In genomic region chr5:122708819-122709218, GRCm38 (mm10) we compare ENCODE assay signal across 14 mouse cellular contexts. TPM values are rescaled to one million over a fixed set of nuclear protein-coding genes. Genes with fewer than 3 reads are reported as not detected.
DNase-seq lines count a peak whose midpoint lies in the region; ATAC-seq and TF ChIP-seq lines count a peak whose summit lies in the region.
"Had no signal": no experiment of that assay in that cellular context is flagged by ENCODE, and none has a peak within 500 bp of the region (broad histone marks: within the 10 kb centered on the region; RNA-seq: fewer than 3 reads in every experiment).

No protein-coding gene starts in this region.

- TF ChIP-seq EP300 in lung, postnatal 0 days (IDR thresholded peaks at IDR 0.05) = no peak

- ATAC-seq in heart, embryonic 14.5 days (ENCODE audit: insufficient number of reproducible peaks, insufficient read depth, low FRiP score, low read depth) = no peak
- ATAC-seq in lung, postnatal 0 days = no peak
- ATAC-seq in liver, embryonic 11.5 days (replicated peaks; ENCODE audit: low FRiP score) = peak; percentile 62

- peak overlapping the region; percentile 70; the same call in 1 of the 2 replicates for H3K4me2 ChIP-seq in heart, embryonic 14.5 days (ENCODE audit: low read length)
- 0 out of 2 replicates have a peak overlapping the region, but pooled peaks have one; percentile 85 for H3K4me2 ChIP-seq in lung, postnatal 0 days (replicated peaks; ENCODE audit: low read depth, low read length)
- H3K4me2 ChIP-seq in liver, embryonic 11.5 days = peak overlapping the region; percentile 99; the same call in 1 of the 2 replicates

- peak overlapping the region in 1 of 2 experiments; percentile 15; a peak in 1 of 4 replicates for H3K27ac ChIP-seq in heart, embryonic 14.5 days (replicated peaks in 1 of 2; ENCODE audit: control insufficient read depth in 1 of 2, insufficient read depth in 1 of 2, low read depth in 2 of 2, low read length in 2 of 2)
- no peak overlapping the region for H3K27ac ChIP-seq in lung, postnatal 0 days (ENCODE audit: low read length)
- H3K27ac ChIP-seq in liver, embryonic 11.5 days (ENCODE audit: low read depth, low read length) = no peak overlapping the region; the same call in 1 of the 2 replicates

- peaks cover 5 to 16% of the 10 kb centered on the region in 2 experiments for H3K4me1 ChIP-seq in heart, embryonic 14.5 days (ENCODE audit: control insufficient read depth in 2 of 2, insufficient read depth in 2 of 2, low read length in 2 of 2)
- H3K4me1 ChIP-seq in lung, postnatal 0 days (ENCODE audit: insufficient read depth, low read depth, low read length) = peaks cover 6% of the 10 kb centered on the region; the same call in 1 of the 2 replicates
- peaks cover 17% of the 10 kb centered on the region for H3K4me1 ChIP-seq in liver, embryonic 11.5 days (replicated peaks; ENCODE audit: control insufficient read depth, insufficient read depth, low read length)

- no peak for DNase-seq in heart, postnatal 10 days
- DNase-seq in lung, postnatal 0 days (ENCODE audit: low spot score) = no peak
- no peak for DNase-seq in lung, postnatal 25 days (ENCODE audit: low spot score)
- no peak for DNase-seq in liver, embryonic 11.5 days (ENCODE audit: low spot score)
- DNase-seq in mesoderm, embryonic 11.5 days (ENCODE audit: low read depth, low spot score) = peak; percentile 18
- DNase-seq in spleen, postnatal 14 days (ENCODE audit: low spot score in 2 of 2) = no peak
- DNase-seq in cerebellum, adult 9-10 months = no peak
- DNase-seq: cerebellum, adult 9-11 months; gastrocnemius, postnatal 36 days; kidney, adult 9 months; lung, adult 2 months; right cerebral cortex, postnatal 14 days; thymus, adult 18-20 months had no signal

- no peak for TF ChIP-seq CTCF in lung, postnatal 0 days (IDR thresholded peaks at IDR 0.05)

- no peak overlapping the region for H3K4me3 ChIP-seq in heart, embryonic 14.5 days (ENCODE audit: control insufficient read depth in 1 of 2, insufficient read depth in 1 of 2, low read depth in 1 of 2, low read length in 2 of 2)
- H3K4me3 ChIP-seq in lung, postnatal 0 days (ENCODE audit: low read depth, low read length) = no peak overlapping the region
- no peak overlapping the region for H3K4me3 ChIP-seq in liver, embryonic 11.5 days (ENCODE audit: low read depth, low read length)

- H3K9me3 ChIP-seq in heart, embryonic 14.5 days (ENCODE audit: control insufficient read depth, low read length) = no peaks in the 10 kb centered on the region
- no peaks in the 10 kb centered on the region for H3K9me3 ChIP-seq in lung, postnatal 0 days (ENCODE audit: low read length)
- H3K9me3 ChIP-seq in liver, embryonic 11.5 days (ENCODE audit: control insufficient read depth, low read length) = no peaks in the 10 kb centered on the region

- intact Hi-C loops in heart, postnatal 10 days (cut with DNase I) = no loop called here

- no peaks in the 10 kb centered on the region for H3K27me3 ChIP-seq in heart, embryonic 14.5 days (ENCODE audit: control insufficient read depth, insufficient read depth, low read length)
- no peaks in the 10 kb centered on the region for H3K27me3 ChIP-seq in lung, postnatal 0 days (replicated peaks; ENCODE audit: insufficient read depth, low read length)
- no peaks in the 10 kb centered on the region for H3K27me3 ChIP-seq in liver, embryonic 11.5 days (replicated peaks; ENCODE audit: control insufficient read depth, insufficient read depth, low read length)

- no peaks in the 10 kb centered on the region for H3K36me3 ChIP-seq in heart, embryonic 14.5 days (ENCODE audit: control insufficient read depth, insufficient read depth, low read length)
- H3K36me3 ChIP-seq in lung, postnatal 0 days (ENCODE audit: insufficient read depth, low read length) = no peaks in the 10 kb centered on the region
- H3K36me3 ChIP-seq in liver, embryonic 11.5 days (ENCODE audit: control insufficient read depth, insufficient read depth, low read length) = no peaks in the 10 kb centered on the region

- no peak overlapping the region for H3K9ac ChIP-seq in heart, embryonic 14.5 days (ENCODE audit: low read length)
- H3K9ac ChIP-seq in lung, postnatal 0 days (replicated peaks; ENCODE audit: low read depth) = no peak overlapping the region
- H3K9ac ChIP-seq in liver, embryonic 11.5 days (ENCODE audit: low read depth, low read length) = no peak overlapping the region

- WGBS in heart, embryonic 14.5 days = 47% methylated on average over 6 of the region's 6 CpGs
- 84% methylated on average over 6 of the region's 6 CpGs for WGBS in lung, postnatal 0 days
- 37% methylated on average over 6 of the region's 6 CpGs for WGBS in liver, embryonic 11.5 days

RNA-seq across cellular contexts. Expression of gene P2rx4, which starts 1.5 kb away (rescaled TPM):
- polyA plus RNA-seq in heart, embryonic 14.5 days (2014; fragmentation: Nextera tagmentation; extraction: Ambion mirVana) = 17.9 and 18.9 TPM in 2 replicates
- total RNA-seq in heart, postnatal 10 days (2021) = 10 to 100 TPM; 17.3 to 17.6 TPM
- polyA plus RNA-seq in lung, postnatal 0 days (2015; fragmentation: Nextera tagmentation; extraction: Ambion mirVana) = 57.8 and 61.1 TPM in 2 replicates
- polyA plus RNA-seq in liver, embryonic 11.5 days (2014; fragmentation: Nextera tagmentation; extraction: Ambion mirVana) = 27.1 and 30.2 TPM in 2 replicates
